Mouse (Mus musculus) embryonic facial prominence, embryonic 11.5 days (tissue): ENCODE data around the gene Tal1. TPM values are rescaled to one million over a fixed set of nuclear protein-coding genes. Genes with fewer than 3 reads are reported as not detected.

ENCODE experiments used
- ATAC-seq: fragments of 200-750 bp; cut with Nextera tagmentation; replicated peaks from 2 replicates; pipeline ENCODE4 v1.8.0; 2017; ENCODE audit warnings: low read depth; ENCODE audit not compliant: insufficient number of reproducible peaks, low FRiP score, low TSS enrichment
- DNase-seq: peaks from one replicate; pipeline ENCODE4 v3.0.0-alpha.2; 2015; ENCODE audit warnings: low spot score
- H3K27ac ChIP-seq: fragments of 300-500 bp; sonication (generic); replicated peaks from 2 replicates; pipeline ENCODE4 v1.5.1; 2014; ENCODE audit warnings: mild to moderate bottlenecking, low read depth, low read length, control low read depth
- H3K27me3 ChIP-seq: fragments of 300-500 bp; sonication (generic); 2 replicates; pipeline ENCODE4 v1.6.1; 2014; ENCODE audit warnings: mild to moderate bottlenecking, low read length, moderate library complexity, mixed read lengths; ENCODE audit not compliant: control insufficient read depth, insufficient read depth
- H3K36me3 ChIP-seq: fragments of 300-500 bp; sonication (generic); replicated peaks from 2 replicates; pipeline ENCODE4 v1.6.1; 2014; ENCODE audit warnings: low read depth, mild to moderate bottlenecking, low read length, moderate library complexity, mixed read lengths; ENCODE audit not compliant: control insufficient read depth, insufficient read depth
- H3K4me1 ChIP-seq: fragments of 300-500 bp; sonication (generic); 2 replicates; pipeline ENCODE4 v1.6.1; 2014; ENCODE audit warnings: low read length, mixed read lengths; ENCODE audit not compliant: control insufficient read depth, insufficient read depth
- H3K4me2 ChIP-seq: fragments of 300-500 bp; sonication (generic); 2 replicates; pipeline ENCODE4 v1.6.1; 2014; ENCODE audit warnings: low read depth, mild to moderate bottlenecking, control low read depth, low read length, moderate library complexity
- H3K4me3 ChIP-seq: fragments of 300-500 bp; sonication (generic); 2 replicates; pipeline ENCODE4 v1.5.1; 2014; ENCODE audit warnings: low read depth, low read length, control low read depth
- H3K9ac ChIP-seq: fragments of 300-500 bp; sonication (generic); replicated peaks from 2 replicates; pipeline ENCODE4 v1.6.1; 2014; ENCODE audit warnings: mild to moderate bottlenecking, control low read depth, low read length
- H3K9me3 ChIP-seq: fragments of 300-500 bp; sonication (generic); replicated peaks from 2 replicates; pipeline ENCODE4 v1.6.1; 2016; ENCODE audit warnings: mild to moderate bottlenecking, low read length, inconsistent platforms, mixed read lengths; ENCODE audit not compliant: control insufficient read depth
- WGBS: fragments of 180-500 bp; shearing (Covaris S2); extraction: QIAGEN DNeasy Blood & Tissue Kit; methylation state at CpG from one replicate; pipeline ENCODE4 v1.1.7; 2014; 5-methylcytosine and 5-hydroxymethylcytosine counted together
- polyA plus RNA-seq: library from polyadenylated mRNA; unstranded; fragments of >200 nt; fragmentation: Nextera tagmentation; extraction: Ambion mirVana; gene quantifications from 2 replicates; pipeline ENCODE4 v1.2.1, GENCODE M21; 2014

Gene Tal1
- polyA plus RNA-seq, 1 experiment from 2014 or later, result 4.8 TPM

DNA sequence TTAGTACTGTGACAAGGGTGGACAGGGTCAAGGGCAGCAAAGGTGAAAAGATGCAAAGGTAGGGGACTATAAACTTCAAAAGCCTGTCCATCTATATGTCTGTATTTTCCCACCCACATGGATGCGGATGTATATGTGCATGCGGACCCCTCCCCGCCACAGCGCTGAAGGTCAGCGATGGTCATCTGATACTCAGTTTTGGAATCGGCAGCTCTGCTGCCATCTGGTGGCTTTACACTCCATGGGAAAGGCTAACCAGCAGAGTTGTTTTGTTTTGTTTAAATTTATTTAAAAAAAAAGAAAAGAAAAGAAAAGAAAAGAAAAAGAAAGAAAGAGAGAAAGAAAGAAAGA is 40.9 kb downstream of the Tal1 start:
- H3K27me3 ChIP-seq, result peaks cover 24% of the 10 kb centered on the region
- no peak overlapping the region for H3K4me3 ChIP-seq
- ATAC-seq (no peak), DNase-seq (peak; percentile 69)
- H3K9me3 ChIP-seq, result no peaks in the 10 kb centered on the region
- no peaks in the 10 kb centered on the region for H3K36me3 ChIP-seq
- WGBS, result under 1% methylated on average over 6 of the region's 6 CpGs
- no peak overlapping the region for H3K9ac ChIP-seq
- no peaks in the 10 kb centered on the region; the same call in 1 of the 2 replicates for H3K4me1 ChIP-seq
- peak overlapping the region; percentile 13; the same call in 1 of the 2 replicates for H3K4me2 ChIP-seq
- no peak overlapping the region for H3K27ac ChIP-seq

DNA sequence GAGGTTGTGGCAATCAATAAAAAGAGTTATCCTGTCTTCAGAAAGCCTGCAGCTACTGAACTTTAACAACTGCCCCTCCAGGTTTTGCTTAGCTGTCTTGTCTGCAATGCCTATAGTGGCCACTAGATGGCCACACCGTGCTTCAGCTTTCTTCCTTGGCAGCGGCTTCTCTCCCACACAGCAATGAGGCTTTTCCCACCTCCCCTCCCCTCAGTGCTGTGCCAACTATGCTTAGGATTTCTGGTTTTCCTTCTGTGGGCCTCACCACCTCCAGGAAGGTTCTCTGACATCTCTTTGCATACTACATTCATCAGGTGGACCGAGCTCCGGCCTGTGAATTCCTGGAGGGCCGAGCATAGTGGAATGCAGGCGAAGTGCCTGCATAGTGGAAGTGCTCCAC is 45.5 kb downstream of the Tal1 start:
- 0 out of 2 replicates have a peak, but pooled peaks have one; percentile 46 for ATAC-seq

DNA sequence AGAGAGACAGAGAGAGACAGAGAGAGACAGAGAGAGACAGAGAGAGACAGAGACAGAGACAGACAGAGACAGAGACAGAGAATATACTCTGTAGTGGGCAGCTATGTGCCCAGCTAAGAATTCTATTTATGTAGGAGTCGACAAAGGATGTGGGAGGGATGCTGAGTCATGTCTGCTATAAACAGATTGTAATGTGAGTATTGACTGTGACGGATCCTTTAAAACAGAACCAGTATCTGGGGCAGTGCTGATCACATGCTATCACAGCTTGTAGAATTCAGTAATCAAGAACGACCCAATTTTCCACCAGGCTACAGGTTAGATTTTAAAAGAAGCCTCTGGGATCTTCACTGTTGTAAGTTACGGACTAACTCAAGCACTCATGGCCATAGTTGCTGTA is 47.3 kb downstream of the Tal1 start:
- H3K27me3 ChIP-seq, result no peaks in the 10 kb centered on the region
- no peaks in the 10 kb centered on the region for H3K9me3 ChIP-seq
- H3K4me3 ChIP-seq, result no peak overlapping the region
- no peak overlapping the region for H3K9ac ChIP-seq
- no peaks in the 10 kb centered on the region for H3K36me3 ChIP-seq
- no peak for ATAC-seq
- 66% methylated on average over 4 of the region's 4 CpGs for WGBS
- no peak overlapping the region for H3K27ac ChIP-seq
- no peak overlapping the region for H3K4me2 ChIP-seq
- H3K4me1 ChIP-seq, result no peaks in the 10 kb centered on the region
- DNase-seq, result no peak

More for the DNA sequence above, 45.5 kb downstream of the Tal1 start:
- Histone ChIP-seq H3K4me3 (no peak overlapping the region), H3K4me1 (no peaks in the 10 kb centered on the region), H3K9me3 (no peaks in the 10 kb centered on the region), H3K27ac (no peak overlapping the region), H3K4me2 (no peak overlapping the region), H3K9ac (no peak overlapping the region), H3K36me3 (no peaks in the 10 kb centered on the region), H3K27me3 (peaks cover 4% of the 10 kb centered on the region)
- peak; percentile 81 for DNase-seq
- 43% methylated on average over 6 of the region's 6 CpGs for WGBS

DNA sequence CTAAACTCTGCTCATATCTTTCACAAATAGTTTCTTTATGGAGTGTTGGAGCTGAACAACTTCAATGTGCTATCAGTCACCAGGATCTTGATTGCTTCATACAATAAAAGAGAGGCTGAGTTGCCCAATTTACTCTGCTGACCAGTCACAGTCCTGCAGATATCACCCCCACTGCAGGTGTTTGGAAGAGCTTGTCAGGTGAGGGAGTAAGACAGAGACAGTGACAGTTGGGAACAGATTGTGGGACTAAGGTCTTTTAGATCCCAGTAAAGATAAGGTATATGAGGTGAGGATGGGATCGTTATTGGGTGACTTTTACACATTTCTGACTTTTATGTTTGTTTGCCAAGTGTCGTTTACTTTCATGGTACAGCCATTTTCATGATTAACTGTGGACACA is 54.9 kb downstream of the Tal1 start:
- Histone ChIP-seq H3K27me3 (no peaks in the 10 kb centered on the region), H3K9ac (no peak overlapping the region), H3K4me2 (no peak overlapping the region), H3K4me3 (no peak overlapping the region), H3K27ac (no peak overlapping the region), H3K4me1 (no peaks in the 10 kb centered on the region), H3K36me3 (no peaks in the 10 kb centered on the region), H3K9me3 (no peaks in the 10 kb centered on the region)
- ATAC-seq (no peak), DNase-seq (no peak)
- WGBS, result 82% methylated on average over 2 of the region's 2 CpGs

DNA sequence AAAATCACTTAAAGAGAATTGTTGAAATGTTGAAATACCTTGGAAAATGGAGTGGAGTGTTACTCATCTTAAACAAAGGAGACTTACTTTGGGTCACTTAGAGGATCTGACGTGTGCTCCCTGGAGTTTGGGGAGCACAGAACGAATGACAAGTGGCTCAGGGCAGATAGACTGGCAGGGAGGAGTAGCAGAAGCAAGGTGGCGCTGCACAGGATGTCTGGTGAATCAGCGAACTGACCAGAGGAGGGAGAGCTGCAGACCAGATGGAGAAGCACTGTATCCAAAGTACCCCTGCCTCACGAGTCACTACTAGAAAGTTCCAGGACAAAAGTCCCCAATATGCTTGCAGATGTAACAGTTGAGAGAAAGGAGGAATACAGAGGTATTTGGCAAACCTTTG is 57.0 kb downstream of the Tal1 start:
- Histone ChIP-seq H3K4me1 (no peaks in the 10 kb centered on the region), H3K9me3 (no peaks in the 10 kb centered on the region), H3K4me3 (no peak overlapping the region), H3K27ac (no peak overlapping the region), H3K9ac (no peak overlapping the region), H3K4me2 (no peak overlapping the region), H3K36me3 (no peaks in the 10 kb centered on the region), H3K27me3 (no peaks in the 10 kb centered on the region)
- WGBS, result 22% methylated on average over 5 of the region's 5 CpGs
- DNase-seq (no peak), ATAC-seq (no peak)

DNA sequence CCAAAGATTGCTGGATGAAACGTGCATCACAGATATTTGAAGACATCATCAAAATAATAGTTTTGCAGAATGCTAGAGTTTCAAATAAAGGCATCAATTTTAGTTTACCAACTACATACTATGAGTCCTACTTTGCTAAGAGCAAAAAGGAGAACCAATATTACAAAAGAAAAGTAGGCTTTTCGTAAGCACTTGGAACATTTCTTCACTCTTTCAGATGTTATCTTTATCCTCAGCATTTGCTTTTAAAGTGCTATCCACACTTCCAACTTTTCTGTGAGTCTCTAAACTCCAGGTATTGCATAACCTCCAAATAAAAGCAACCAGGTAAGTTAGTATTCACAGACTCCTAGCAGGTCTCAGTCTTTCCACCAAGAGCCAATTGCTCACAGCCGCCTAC is 63.4 kb downstream of the Tal1 start:
- Histone ChIP-seq H3K4me1 (no peaks in the 10 kb centered on the region), H3K4me2 (no peak overlapping the region), H3K9ac (no peak overlapping the region), H3K27ac (no peak overlapping the region), H3K9me3 (no peaks in the 10 kb centered on the region), H3K4me3 (no peak overlapping the region), H3K36me3 (no peaks in the 10 kb centered on the region), H3K27me3 (no peaks in the 10 kb centered on the region)
- WGBS, result 82% methylated on average over 3 of the region's 3 CpGs
- DNase-seq, result no peak
- ATAC-seq, result no peak

DNA sequence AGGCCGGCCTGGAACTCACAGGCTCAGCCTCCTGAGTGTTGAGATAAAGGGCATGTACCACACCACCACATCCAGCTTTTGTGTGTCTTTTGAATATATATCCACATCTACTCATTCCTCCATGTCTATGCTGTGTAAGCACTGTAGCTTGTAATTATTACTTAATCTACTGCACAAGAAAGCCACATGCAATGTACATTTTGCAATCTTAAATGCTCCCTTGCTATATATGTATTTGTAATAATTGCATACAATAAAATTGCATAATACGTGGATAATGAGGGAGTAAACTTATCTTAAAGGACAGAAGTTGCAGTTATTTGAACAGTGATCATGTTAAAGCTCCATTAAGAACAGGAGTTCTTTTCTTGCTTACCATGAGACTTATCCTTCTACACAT is 64.9 kb downstream of the Tal1 start:
- Histone ChIP-seq H3K4me3 (no peak overlapping the region), H3K4me1 (no peaks in the 10 kb centered on the region), H3K9me3 (no peaks in the 10 kb centered on the region), H3K36me3 (no peaks in the 10 kb centered on the region), H3K27ac (no peak overlapping the region), H3K9ac (no peak overlapping the region), H3K27me3 (no peaks in the 10 kb centered on the region), H3K4me2 (no peak overlapping the region)
- no peak for DNase-seq
- no peak for ATAC-seq
- 79% methylated on average over 2 of the region's 2 CpGs for WGBS
